Mouse (Mus musculus) neural tube, embryonic 13.5 days (tissue): Measurements from ENCODE around the gene Ctnnd1. TPM values are rescaled to one million over a fixed set of nuclear protein-coding genes. Genes with fewer than 3 reads are reported as not detected.
"Not testable (repeated sequence)": the region's sequence is repeated elsewhere in the genome, so short reads cannot be mapped to it uniquely, and the experiment has no call there.

Experiments used
- ATAC-seq: fragments of 200-750 bp; cut with Nextera tagmentation; 2 replicates; pipeline ENCODE4 v1.8.0; 2017; ENCODE audit warnings: low read depth, mild to moderate bottlenecking, moderate TSS enrichment, moderate library complexity
- H3K27ac ChIP-seq: fragments of 300-500 bp; sonication (generic); replicated peaks from 2 replicates; pipeline ENCODE4 v1.5.1; 2015; ENCODE audit warnings: moderate library complexity, mild to moderate bottlenecking, inconsistent platforms
- H3K27me3 ChIP-seq: fragments of 300-500 bp; sonication (generic); 2 replicates; pipeline ENCODE4 v1.6.1; 2015; ENCODE audit warnings: mild to moderate bottlenecking, inconsistent platforms
- H3K36me3 ChIP-seq: fragments of 300-500 bp; sonication (generic); 2 replicates; pipeline ENCODE4 v1.6.1; 2015; ENCODE audit warnings: mild to moderate bottlenecking, inconsistent platforms
- H3K4me1 ChIP-seq: fragments of 300-500 bp; sonication (generic); replicated peaks from 2 replicates; pipeline ENCODE4 v1.6.1; 2015; ENCODE audit warnings: inconsistent platforms
- H3K4me2 ChIP-seq: fragments of 300-500 bp; sonication (generic); 2 replicates; pipeline ENCODE4 v1.6.1; 2015; ENCODE audit warnings: inconsistent platforms, mild to moderate bottlenecking, moderate library complexity
- H3K4me3 ChIP-seq: fragments of 300-500 bp; sonication (generic); 2 replicates; pipeline ENCODE4 v1.5.1; 2015; ENCODE audit warnings: mild to moderate bottlenecking, inconsistent platforms
- H3K9ac ChIP-seq: fragments of 300-500 bp; sonication (generic); 2 replicates; pipeline ENCODE4 v1.6.1; 2015; ENCODE audit warnings: moderate library complexity, mild to moderate bottlenecking, inconsistent platforms
- H3K9me3 ChIP-seq: fragments of 300-500 bp; sonication (generic); 2 replicates; pipeline ENCODE4 v1.6.1; 2016; ENCODE audit warnings: inconsistent platforms
- WGBS: fragments of 180-500 bp; shearing (Covaris S2); methylation state at CpG from one replicate; pipeline ENCODE4 v1.1.7; 2015; 5-methylcytosine and 5-hydroxymethylcytosine counted together
- polyA plus RNA-seq: library from polyadenylated mRNA; unstranded; fragments of >200 nt; fragmentation: Nextera tagmentation; extraction: Ambion mirVana; gene quantifications from 2 replicates; pipeline ENCODE4 v1.2.1, GENCODE M21; 2015

The Ctnnd1 gene
- polyA plus RNA-seq: 40.2 and 46.9 TPM in 2 replicates

- Histone ChIP-seq H3K9me3 (no peaks in the 10 kb centered on the region), H3K36me3 (no peaks in the 10 kb centered on the region), H3K27me3 (no peaks in the 10 kb centered on the region), H3K4me3 (peak within 1 kb of the TSS; percentile 65), H3K4me2 (peak within 1 kb of the TSS; percentile 73), H3K27ac (peak within 1 kb of the TSS; percentile 94), H3K4me1 (peaks cover 31% of the 10 kb centered on the region), H3K9ac (peak within 1 kb of the TSS; percentile 88)
- under 1% methylated on average over 15 of the region's 15 CpGs for WGBS
- peak; percentile 94 for ATAC-seq
Measured at GRCm38 (mm10) chr2:84650464-84651195, at the start of gene Ctnnd1. Gene Ctnnd1 (minus strand): TSS chr2:84650765.

GRCm38 (mm10) chr2:84695007-84695695 lies 44.6 kb upstream of the Ctnnd1 start:
- Histone ChIP-seq H3K4me1 (no peaks in the 10 kb centered on the region), H3K9ac (no peak overlapping the region), H3K27ac (no peak overlapping the region), H3K9me3 (no peaks in the 10 kb centered on the region), H3K36me3 (peaks cover 77% of the 10 kb centered on the region), H3K4me3 (no peak overlapping the region), H3K4me2 (no peak overlapping the region), H3K27me3 (no peaks in the 10 kb centered on the region)
- no peak for ATAC-seq
- WGBS: 91% methylated on average over 5 of the region's 5 CpGs

- ATAC-seq: no peak
Measured at GRCm38 (mm10) chr2:84690050-84690449, 39.5 kb upstream of the Ctnnd1 start.

GRCm38 (mm10) chr2:84688080-84688844 lies 37.7 kb upstream of the Ctnnd1 start:
- peaks cover 88% of the 10 kb centered on the region for H3K36me3 ChIP-seq
- H3K4me3 ChIP-seq: no peak overlapping the region
- 84% methylated on average over 2 of the region's 2 CpGs for WGBS
- no peak overlapping the region for H3K4me2 ChIP-seq
- no peak overlapping the region for H3K27ac ChIP-seq
- H3K27me3 ChIP-seq: no peaks in the 10 kb centered on the region
- no peak overlapping the region for H3K9ac ChIP-seq
- H3K4me1 ChIP-seq: no peaks in the 10 kb centered on the region
- ATAC-seq: no peak
- no peaks in the 10 kb centered on the region for H3K9me3 ChIP-seq

More at GRCm38 (mm10) chr2:84690050-84690449, 39.5 kb upstream of the Ctnnd1 start:
- H3K27ac ChIP-seq: no peak overlapping the region
- no peaks in the 10 kb centered on the region for H3K27me3 ChIP-seq
- no peak overlapping the region for H3K9ac ChIP-seq
- no peak overlapping the region for H3K4me2 ChIP-seq
- no peak overlapping the region for H3K4me3 ChIP-seq
- H3K36me3 ChIP-seq: peaks cover 92% of the 10 kb centered on the region
- no peaks in the 10 kb centered on the region for H3K4me1 ChIP-seq
- WGBS: 91% methylated on average over 12 of the region's 12 CpGs
- H3K9me3 ChIP-seq: no peaks in the 10 kb centered on the region

GRCm38 (mm10) chr2:84682605-84683183 lies 32.1 kb upstream of the Ctnnd1 start:
- Histone ChIP-seq H3K4me2 (no peak overlapping the region), H3K9me3 (no peaks in the 10 kb centered on the region), H3K4me1 (peaks cover 12% of the 10 kb centered on the region), H3K27me3 (no peaks in the 10 kb centered on the region), H3K27ac (no peak overlapping the region), H3K9ac (no peak overlapping the region), H3K36me3 (peaks cover 44% of the 10 kb centered on the region), H3K4me3 (no peak overlapping the region)
- WGBS: 91% methylated on average over 6 of the region's 6 CpGs
- ATAC-seq: no peak

GRCm38 (mm10) chr2:84679016-84679415 lies 28.5 kb upstream of the Ctnnd1 start, which contains the start of gene Tmx2:
Gene Tmx2 (minus strand): TSS chr2:84679140.
- Histone ChIP-seq H3K27ac (peak within 1 kb of the TSS; percentile 74), H3K4me3 (peak within 1 kb of the TSS; percentile 99), H3K27me3 (no peaks in the 10 kb centered on the region), H3K9me3 (no peaks in the 10 kb centered on the region), H3K4me1 (peaks cover 27% of the 10 kb centered on the region), H3K4me2 (peak within 1 kb of the TSS; percentile 88), H3K9ac (peak within 1 kb of the TSS; percentile 89), H3K36me3 (peaks cover 30% of the 10 kb centered on the region)
- WGBS: 19% methylated on average over 8 of the region's 8 CpGs
- ATAC-seq: no peak

GRCm38 (mm10) chr2:84677968-84678880 lies 27.7 kb upstream of the Ctnnd1 start, which contains the start of the genes Gm28635 and Med19:
Gene Gm28635 (minus strand): TSS chr2:84678041.
Gene Med19 (plus strand): TSS chr2:84678402.
- peak within 1 kb of the TSS; percentile 89 for H3K9ac ChIP-seq
- no peaks in the 10 kb centered on the region for H3K27me3 ChIP-seq
- H3K4me2 ChIP-seq: peak within 1 kb of the TSS; percentile 88
- H3K4me1 ChIP-seq: peaks cover 27% of the 10 kb centered on the region
- WGBS: under 1% methylated on average over 44 of the region's 44 CpGs
- ATAC-seq: peak; percentile 100
- peak within 1 kb of the TSS; percentile 82 for H3K27ac ChIP-seq
- peaks cover 37% of the 10 kb centered on the region for H3K36me3 ChIP-seq
- H3K9me3 ChIP-seq: no peaks in the 10 kb centered on the region
- H3K4me3 ChIP-seq: peak within 1 kb of the TSS; percentile 99

- Histone ChIP-seq H3K4me3 (peak overlapping the region; percentile 99), H3K9ac (peak overlapping the region; percentile 79), H3K4me2 (peak overlapping the region; percentile 68), H3K27me3 (no peaks in the 10 kb centered on the region), H3K9me3 (no peaks in the 10 kb centered on the region), H3K27ac (peak overlapping the region; percentile 82), H3K36me3 (peaks cover 45% of the 10 kb centered on the region), H3K4me1 (peaks cover 27% of the 10 kb centered on the region)
- ATAC-seq: peak; percentile 74
- 9% methylated on average over 22 of the region's 22 CpGs for WGBS
Measured at GRCm38 (mm10) chr2:84677270-84677967, 26.9 kb upstream of the Ctnnd1 start.

- Histone ChIP-seq H3K36me3 (peaks cover 41% of the 10 kb centered on the region), H3K27ac (peak overlapping the region; percentile 94; the same call in 1 of the 2 replicates), H3K9ac (0 out of 2 replicates have a peak overlapping the region, but pooled peaks have one; percentile 93), H3K4me3 (peak overlapping the region; percentile 92; the same call in 1 of the 2 replicates), H3K4me2 (peak overlapping the region; percentile 83), H3K4me1 (peaks cover 24% of the 10 kb centered on the region)
- not testable (repeated sequence) for H3K27me3 ChIP-seq, H3K9me3 ChIP-seq, ATAC-seq
- 42% methylated on average over 4 of the region's 5 CpGs for WGBS
Measured at GRCm38 (mm10) chr2:84671535-84671934, 21.0 kb upstream of the Ctnnd1 start.

- peak; percentile 98 for ATAC-seq
- Histone ChIP-seq H3K36me3 (peaks cover 36% of the 10 kb centered on the region), H3K27me3 (no peaks in the 10 kb centered on the region), H3K9me3 (no peaks in the 10 kb centered on the region), H3K4me1 (peaks cover 17% of the 10 kb centered on the region), H3K4me3 (peak within 1 kb of the TSS; percentile 92), H3K27ac (peak within 1 kb of the TSS; percentile 94), H3K9ac (peak within 1 kb of the TSS; percentile 93), H3K4me2 (peak within 1 kb of the TSS; percentile 83)
- under 1% methylated on average over 20 of the region's 20 CpGs for WGBS
Measured at GRCm38 (mm10) chr2:84670569-84670933, 20.0 kb upstream of the Ctnnd1 start, which contains the start of gene Selenoh. Gene Selenoh (minus strand): TSS chr2:84670770.
